Mouse (Mus musculus) limb, embryonic 11.5 days (tissue): ENCODE measurements around the gene Zc3hav1l. TPM values are rescaled to one million over a fixed set of nuclear protein-coding genes. Genes with fewer than 3 reads are reported as not detected.

Source experiments
- ATAC-seq: fragments of 200-750 bp; cut with Nextera tagmentation; 2 replicates; pipeline ENCODE4 v1.8.0; 2017; ENCODE audit warnings: low read depth; ENCODE audit not compliant: insufficient number of reproducible peaks, low FRiP score, low TSS enrichment
- DNase-seq: peaks from one replicate; pipeline ENCODE4 v3.0.0-alpha.2; 2015; ENCODE audit warnings: low spot score
- H3K27ac ChIP-seq: fragments of 300-500 bp; sonication (generic); replicated peaks from 2 replicates; pipeline ENCODE4 v1.5.1; 2014; ENCODE audit warnings: low read depth, mild to moderate bottlenecking, low read length
- H3K27me3 ChIP-seq: fragments of 300-500 bp; sonication (generic); 2 replicates; pipeline ENCODE4 v1.6.1; 2014; ENCODE audit warnings: mild to moderate bottlenecking, low read length, mixed read lengths; ENCODE audit not compliant: control insufficient read depth, insufficient read depth
- H3K36me3 ChIP-seq: fragments of 300-500 bp; sonication (generic); 2 replicates; pipeline ENCODE4 v1.6.1; 2014; ENCODE audit warnings: mild to moderate bottlenecking, low read length, moderate library complexity, mixed read lengths; ENCODE audit not compliant: control insufficient read depth, insufficient read depth
- H3K4me1 ChIP-seq: fragments of 300-500 bp; sonication (generic); 2 replicates; pipeline ENCODE4 v1.6.1; 2014; ENCODE audit warnings: low read length, mixed read lengths; ENCODE audit not compliant: control insufficient read depth, insufficient read depth
- H3K4me2 ChIP-seq: fragments of 300-500 bp; sonication (generic); 2 replicates; pipeline ENCODE4 v1.6.1; 2014; ENCODE audit warnings: low read depth, mild to moderate bottlenecking, moderate library complexity; ENCODE audit not compliant: severe bottlenecking
- H3K4me3 ChIP-seq: fragments of 300-500 bp; sonication (generic); 2 replicates; pipeline ENCODE4 v1.5.1; 2014; ENCODE audit warnings: low read depth, low read length
- H3K9ac ChIP-seq: fragments of 300-500 bp; sonication (generic); 2 replicates; pipeline ENCODE4 v1.6.1; 2014; ENCODE audit warnings: mild to moderate bottlenecking, low read length
- H3K9me3 ChIP-seq: fragments of 300-500 bp; sonication (generic); 2 replicates; pipeline ENCODE4 v1.6.1; 2016; ENCODE audit warnings: low read length; ENCODE audit not compliant: control insufficient read depth
- WGBS: fragments of 180-500 bp; shearing (Covaris S2); extraction: QIAGEN DNeasy Blood & Tissue Kit; methylation state at CpG from one replicate; pipeline ENCODE4 v1.1.7; 2014; 5-methylcytosine and 5-hydroxymethylcytosine counted together
- polyA plus RNA-seq: library from polyadenylated mRNA; unstranded; fragments of >200 nt; fragmentation: Nextera tagmentation; extraction: Ambion mirVana; gene quantifications from 2 replicates; pipeline ENCODE4 v1.2.1, GENCODE M21; 2014

The Zc3hav1l gene
- polyA plus RNA-seq, 1 experiment from 2014 or later, result 17.3 TPM

- Histone ChIP-seq H3K9ac (no peak overlapping the region), H3K9me3 (no peaks in the 10 kb centered on the region), H3K4me1 (no peaks in the 10 kb centered on the region), H3K4me3 (no peak overlapping the region), H3K4me2 (no peak overlapping the region), H3K36me3 (no peaks in the 10 kb centered on the region), H3K27me3 (no peaks in the 10 kb centered on the region), H3K27ac (no peak overlapping the region)
- 82% methylated on average over 6 of the region's 6 CpGs for WGBS
- ATAC-seq (no peak), DNase-seq (no peak)
Observed at GRCm38 (mm10) chr6:38337951-38338350, 38.9 kb upstream of the Zc3hav1l start.

- Histone ChIP-seq H3K4me2 (no peak overlapping the region), H3K36me3 (no peaks in the 10 kb centered on the region), H3K27me3 (no peaks in the 10 kb centered on the region), H3K4me1 (no peaks in the 10 kb centered on the region), H3K9me3 (no peaks in the 10 kb centered on the region), H3K4me3 (no peak overlapping the region), H3K9ac (no peak overlapping the region), H3K27ac (no peak overlapping the region)
- DNase-seq (no peak), ATAC-seq (no peak)
- 85% methylated on average over 4 of the region's 4 CpGs for WGBS
Observed at GRCm38 (mm10) chr6:38337166-38337705, 38.2 kb upstream of the Zc3hav1l start.

GRCm38 (mm10) chr6:38335264-38335663 lies 36.2 kb upstream of the Zc3hav1l start:
- Histone ChIP-seq H3K4me3 (no peak overlapping the region), H3K4me2 (no peak overlapping the region), H3K27ac (no peak overlapping the region), H3K27me3 (no peaks in the 10 kb centered on the region), H3K9me3 (no peaks in the 10 kb centered on the region), H3K4me1 (no peaks in the 10 kb centered on the region), H3K9ac (no peak overlapping the region), H3K36me3 (no peaks in the 10 kb centered on the region)
- ATAC-seq (no peak), DNase-seq (no peak)
- WGBS, result 79% methylated on average over 6 of the region's 6 CpGs

GRCm38 (mm10) chr6:38326596-38326995 lies 27.5 kb upstream of the Zc3hav1l start:
- Histone ChIP-seq H3K9ac (no peak overlapping the region), H3K4me1 (no peaks in the 10 kb centered on the region), H3K27ac (no peak overlapping the region), H3K27me3 (no peaks in the 10 kb centered on the region), H3K4me2 (no peak overlapping the region), H3K4me3 (no peak overlapping the region), H3K36me3 (no peaks in the 10 kb centered on the region), H3K9me3 (no peaks in the 10 kb centered on the region)
- ATAC-seq (no peak), DNase-seq (peak; percentile 79)
- WGBS, result 20% methylated on average over 4 of the region's 4 CpGs

- Histone ChIP-seq H3K9ac (no peak overlapping the region), H3K27ac (no peak overlapping the region), H3K4me1 (no peaks in the 10 kb centered on the region), H3K36me3 (no peaks in the 10 kb centered on the region), H3K4me2 (no peak overlapping the region), H3K9me3 (no peaks in the 10 kb centered on the region), H3K4me3 (no peak overlapping the region), H3K27me3 (no peaks in the 10 kb centered on the region)
- 96% methylated on average over 9 of the region's 9 CpGs for WGBS
- ATAC-seq (no peak), DNase-seq (no peak)
Observed at GRCm38 (mm10) chr6:38320621-38321020, 21.6 kb upstream of the Zc3hav1l start.

GRCm38 (mm10) chr6:38316050-38316449 lies 17.0 kb upstream of the Zc3hav1l start:
- WGBS, result 89% methylated on average over 4 of the region's 4 CpGs
- ATAC-seq, result no peak
- H3K9ac ChIP-seq, result no peak overlapping the region
- no peak overlapping the region for H3K4me2 ChIP-seq
- no peaks in the 10 kb centered on the region for H3K4me1 ChIP-seq
- H3K36me3 ChIP-seq, result no peaks in the 10 kb centered on the region
- no peak for DNase-seq
- H3K27me3 ChIP-seq, result no peaks in the 10 kb centered on the region
- H3K4me3 ChIP-seq, result no peak overlapping the region
- H3K9me3 ChIP-seq, result no peaks in the 10 kb centered on the region
- H3K27ac ChIP-seq, result no peak overlapping the region

GRCm38 (mm10) chr6:38309741-38310140 lies 10.7 kb upstream of the Zc3hav1l start:
- H3K27me3 ChIP-seq, result no peaks in the 10 kb centered on the region
- no peak overlapping the region for H3K4me3 ChIP-seq
- no peak overlapping the region for H3K27ac ChIP-seq
- ATAC-seq, result no peak
- H3K4me1 ChIP-seq, result no peaks in the 10 kb centered on the region
- no peak overlapping the region for H3K4me2 ChIP-seq
- no peaks in the 10 kb centered on the region for H3K36me3 ChIP-seq
- H3K9me3 ChIP-seq, result no peaks in the 10 kb centered on the region
- no peak overlapping the region for H3K9ac ChIP-seq
- no peak for DNase-seq

- no peak for DNase-seq
- no peak for ATAC-seq
- H3K4me2 ChIP-seq, result no peak overlapping the region
- no peaks in the 10 kb centered on the region for H3K27me3 ChIP-seq
- H3K36me3 ChIP-seq, result no peaks in the 10 kb centered on the region
- no peaks in the 10 kb centered on the region for H3K4me1 ChIP-seq
- no peak overlapping the region for H3K9ac ChIP-seq
- 78% methylated on average over 3 of the region's 3 CpGs for WGBS
- no peaks in the 10 kb centered on the region for H3K9me3 ChIP-seq
- no peak overlapping the region for H3K4me3 ChIP-seq
- no peak overlapping the region for H3K27ac ChIP-seq
Observed at GRCm38 (mm10) chr6:38304981-38305380, 5.9 kb upstream of the Zc3hav1l start.

GRCm38 (mm10) chr6:38298246-38298635 lies 818 bp downstream of the Zc3hav1l start:
- under 1% methylated on average over 10 of the region's 10 CpGs for WGBS
- H3K27ac ChIP-seq, result peak overlapping the region; percentile 97
- H3K36me3 ChIP-seq, result peaks cover 6% of the 10 kb centered on the region
- H3K27me3 ChIP-seq, result no peaks in the 10 kb centered on the region
- peak overlapping the region; percentile 99 for H3K9ac ChIP-seq
- no peaks in the 10 kb centered on the region for H3K9me3 ChIP-seq
- peak overlapping the region; percentile 79 for H3K4me3 ChIP-seq
- DNase-seq (peak; percentile 76), ATAC-seq (peak; percentile 37; the same call in 1 of the 2 replicates)
- H3K4me2 ChIP-seq, result peak overlapping the region; percentile 70
- peaks cover 4% of the 10 kb centered on the region; the same call in 1 of the 2 replicates for H3K4me1 ChIP-seq
